Mouse (Mus musculus): ENCODE data around the gene Shb.

The Shb gene

GRCm38 (mm10) chr4:45532375-45532774 is at the start of gene Shb:
TSS of gene Shb (minus strand) at chr4:45532470.
- DNase-seq (ENCODE audit: low spot score), result peak; percentile 45

- DNase-seq (ENCODE audit: low spot score), result no peak
These were observed 48.8 kb upstream of the Shb start for GRCm38 (mm10) chr4:45581095-45581494.

GRCm38 (mm10) chr4:45578554-45579370 is 46.5 kb upstream of the Shb start:
- DNase-seq (ENCODE audit: low spot score), result no peak

GRCm38 (mm10) chr4:45577631-45578030 is 45.4 kb upstream of the Shb start:
- DNase-seq (ENCODE audit: low spot score), result no peak

- no peak for DNase-seq (ENCODE audit: low spot score)
These were observed 42.4 kb upstream of the Shb start for GRCm38 (mm10) chr4:45574614-45575169.

GRCm38 (mm10) chr4:45569521-45569920 is 37.3 kb upstream of the Shb start:
- DNase-seq (ENCODE audit: low spot score), result no peak

GRCm38 (mm10) chr4:45558211-45558610 is 25.9 kb upstream of the Shb start:
- DNase-seq (ENCODE audit: low spot score), result no peak

GRCm38 (mm10) chr4:45552571-45552970 is 20.3 kb upstream of the Shb start:
- DNase-seq (ENCODE audit: low spot score), result no peak

- DNase-seq (ENCODE audit: low spot score), result no peak
These were observed 18.7 kb upstream of the Shb start for GRCm38 (mm10) chr4:45550970-45551369.

- no peak for DNase-seq (ENCODE audit: low spot score)
These were observed 17.2 kb upstream of the Shb start for GRCm38 (mm10) chr4:45549514-45549913.

- DNase-seq (ENCODE audit: low spot score), result no peak
These were observed 13.6 kb upstream of the Shb start for GRCm38 (mm10) chr4:45545851-45546250.

GRCm38 (mm10) chr4:45543481-45544051 is 11.3 kb upstream of the Shb start:
- no peak for DNase-seq (ENCODE audit: low spot score)

- no peak for DNase-seq (ENCODE audit: low spot score)
These were observed 8.1 kb upstream of the Shb start for GRCm38 (mm10) chr4:45540151-45540933.

GRCm38 (mm10) chr4:45539187-45539586 is 6.9 kb upstream of the Shb start:
- DNase-seq (ENCODE audit: low spot score), result no peak

- no peak for DNase-seq (ENCODE audit: low spot score)
These were observed 1.2 kb upstream of the Shb start for GRCm38 (mm10) chr4:45533436-45533940.

GRCm38 (mm10) chr4:45530662-45531542 is 1.4 kb downstream of the Shb start:
- DNase-seq (ENCODE audit: low spot score), result peak; percentile 89

GRCm38 (mm10) chr4:45529986-45530597 is 2.2 kb downstream of the Shb start:
- peak; percentile 49 for DNase-seq (ENCODE audit: low spot score)

GRCm38 (mm10) chr4:45529201-45529985 is 2.9 kb downstream of the Shb start:
- no peak for DNase-seq (ENCODE audit: low spot score)

- no peak for DNase-seq (ENCODE audit: low spot score)
These were observed 3.7 kb downstream of the Shb start for GRCm38 (mm10) chr4:45528355-45529198.
